Mouse (Mus musculus): ENCODE measurements around the gene Olfr1258.
"Not testable (repeated sequence)": the region's sequence is repeated elsewhere in the genome, so short reads cannot be mapped to it uniquely, and the experiment has no call there.

The Olfr1258 gene

GRCm38 (mm10) chr2:89927009-89927408 is at the start of gene Olfr1258:
Gene Olfr1258 (plus strand): TSS chr2:89927309.
- DNase-seq (ENCODE audit: low spot score), result no peak

GRCm38 (mm10) chr2:89878137-89878536 is 49.0 kb upstream of the Olfr1258 start, which contains the start of gene Olfr1257:
Gene Olfr1257 (plus strand): TSS chr2:89878437.
- no peak for DNase-seq (ENCODE audit: low spot score)

- not testable (repeated sequence) for DNase-seq (ENCODE audit: low spot score)
Observed at GRCm38 (mm10) chr2:89912616-89913015, 14.5 kb upstream of the Olfr1258 start.

GRCm38 (mm10) chr2:89948564-89948963 is 21.5 kb downstream of the Olfr1258 start, which contains the start of gene Olfr1259:
Gene Olfr1259 (minus strand): TSS chr2:89948664.
- no peak for DNase-seq (ENCODE audit: low spot score)

GRCm38 (mm10) chr2:89974184-89974583 is 47.1 kb downstream of the Olfr1258 start, which contains the start of gene Olfr1260:
Gene Olfr1260 (plus strand): TSS chr2:89974340.
- no peak for DNase-seq (ENCODE audit: low spot score)

GRCm38 (mm10) chr2:89977709-89978108 is 50.6 kb downstream of the Olfr1258 start:
- DNase-seq (ENCODE audit: low spot score), result no peak

Measured in ovary, postnatal 36 days (tissue).